In the genomic region with DNA sequence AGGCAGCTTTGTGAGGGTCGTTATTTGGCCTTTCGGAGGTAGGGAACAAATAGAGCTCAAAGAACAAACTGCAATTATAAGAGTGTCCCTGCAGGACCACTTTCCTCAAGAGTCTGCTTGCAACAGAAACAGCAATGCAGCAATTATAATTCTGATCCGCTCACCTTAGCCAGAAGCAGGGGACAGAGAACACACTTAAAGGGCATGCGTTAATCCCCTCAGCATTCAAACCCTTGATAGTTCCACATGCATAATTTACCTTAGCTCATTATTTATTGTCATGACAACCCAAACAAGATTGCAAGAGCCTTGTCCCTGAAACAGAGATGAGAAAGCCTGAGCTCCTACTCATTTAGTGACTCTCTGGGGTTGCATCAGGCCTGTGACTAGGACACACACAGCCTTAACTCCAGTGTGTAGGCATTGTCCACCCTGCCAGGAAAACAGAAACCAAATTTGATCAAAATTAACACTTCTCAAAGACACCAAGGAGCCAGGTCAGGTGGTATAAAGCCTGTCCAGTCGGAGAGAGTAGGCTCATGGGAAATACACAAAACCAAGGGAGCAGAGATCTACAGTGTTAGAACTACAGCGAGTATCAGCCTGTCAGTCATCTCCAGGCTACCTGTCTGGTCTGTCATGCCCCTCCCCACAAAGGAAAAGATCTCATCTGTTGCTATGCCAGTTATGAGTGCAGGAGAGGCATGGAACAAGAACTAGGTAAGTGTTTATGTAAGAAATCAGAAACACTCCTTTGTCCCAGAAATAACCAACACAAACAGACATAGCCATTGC, we compare ENCODE assay signal across 23 mouse cellular contexts.
DNase-seq lines count a peak whose midpoint lies in the region; ATAC-seq lines count a peak whose summit lies in the region.
"Had no signal": no experiment of that assay in that cellular context is flagged by ENCODE, and none has a peak within 500 bp of the region (broad histone marks: within the 10 kb centered on the region; RNA-seq: fewer than 3 reads in every experiment).

No protein-coding gene starts in this region.

- H3K9me3 ChIP-seq in hindbrain, embryonic 14.5 days (ENCODE audit: control insufficient read depth, low read length): no peaks in the 10 kb centered on the region
- H3K9me3 ChIP-seq in hindbrain, embryonic 12.5 days (replicated peaks): no peaks in the 10 kb centered on the region
- no peaks in the 10 kb centered on the region for H3K9me3 ChIP-seq in forebrain, embryonic 12.5 days
- no peaks in the 10 kb centered on the region for H3K9me3 ChIP-seq in forebrain, embryonic 15.5 days
- H3K9me3 ChIP-seq in midbrain, embryonic 15.5 days: no peaks in the 10 kb centered on the region
- H3K9me3 ChIP-seq: embryonic facial prominence, embryonic 15.5 days; G1E; heart, embryonic 13.5 days; hindbrain, embryonic 15.5 days; intestine, embryonic 15.5 days; limb, embryonic 15.5 days; neural tube, embryonic 13.5 days; stomach, embryonic 15.5 days had no signal

- no peak overlapping the region for H3K9ac ChIP-seq in hindbrain, embryonic 14.5 days
- no peak overlapping the region for H3K9ac ChIP-seq in hindbrain, embryonic 12.5 days
- H3K9ac ChIP-seq in forebrain, embryonic 12.5 days: no peak overlapping the region
- no peak overlapping the region for H3K9ac ChIP-seq in forebrain, embryonic 15.5 days (replicated peaks)
- no peak overlapping the region for H3K9ac ChIP-seq in midbrain, embryonic 15.5 days
- H3K9ac ChIP-seq: embryonic facial prominence, embryonic 15.5 days; heart, embryonic 13.5 days; hindbrain, embryonic 15.5 days; intestine, embryonic 15.5 days; limb, embryonic 15.5 days; liver, embryonic 14.5 days; lung, embryonic 14.5 days; neural tube, embryonic 13.5 days; stomach, embryonic 15.5 days had no signal

- no peaks in the 10 kb centered on the region for H3K4me1 ChIP-seq in hindbrain, embryonic 14.5 days (replicated peaks; ENCODE audit: control insufficient read depth, insufficient read depth, low read length)
- no peaks in the 10 kb centered on the region for H3K4me1 ChIP-seq in hindbrain, embryonic 12.5 days
- H3K4me1 ChIP-seq in forebrain, embryonic 12.5 days: peaks cover 13% of the 10 kb centered on the region
- H3K4me1 ChIP-seq in forebrain, embryonic 15.5 days: peaks cover 4% of the 10 kb centered on the region; the same call in 1 of the 2 replicates
- peaks cover 15% of the 10 kb centered on the region for H3K4me1 ChIP-seq in midbrain, embryonic 15.5 days
- H3K4me1 ChIP-seq: hindbrain, embryonic 15.5 days; intestine, embryonic 15.5 days; neural tube, embryonic 13.5 days; stomach, embryonic 15.5 days had no signal

- H3K36me3 ChIP-seq in hindbrain, embryonic 14.5 days (replicated peaks; ENCODE audit: control insufficient read depth, insufficient read depth): no peaks in the 10 kb centered on the region
- H3K36me3 ChIP-seq in hindbrain, embryonic 12.5 days: no peaks in the 10 kb centered on the region
- H3K36me3 ChIP-seq in forebrain, embryonic 12.5 days (replicated peaks): no peaks in the 10 kb centered on the region
- H3K36me3 ChIP-seq in forebrain, embryonic 15.5 days: no peaks in the 10 kb centered on the region
- no peaks in the 10 kb centered on the region for H3K36me3 ChIP-seq in midbrain, embryonic 15.5 days (replicated peaks)
- H3K36me3 ChIP-seq: embryonic facial prominence, embryonic 15.5 days; G1E; heart, embryonic 13.5 days; hindbrain, embryonic 15.5 days; intestine, embryonic 15.5 days; limb, embryonic 15.5 days; neural tube, embryonic 13.5 days; stomach, embryonic 15.5 days had no signal

- H3K27me3 ChIP-seq in hindbrain, embryonic 14.5 days (ENCODE audit: control insufficient read depth, insufficient read depth, low read length): no peaks in the 10 kb centered on the region
- H3K27me3 ChIP-seq in hindbrain, embryonic 12.5 days: no peaks in the 10 kb centered on the region
- no peaks in the 10 kb centered on the region for H3K27me3 ChIP-seq in forebrain, embryonic 12.5 days
- no peaks in the 10 kb centered on the region for H3K27me3 ChIP-seq in forebrain, embryonic 15.5 days
- no peaks in the 10 kb centered on the region for H3K27me3 ChIP-seq in midbrain, embryonic 15.5 days (replicated peaks)
- H3K27me3 ChIP-seq: CH12.LX; embryonic facial prominence, embryonic 15.5 days; heart, embryonic 13.5 days; hindbrain, embryonic 15.5 days; intestine, embryonic 15.5 days; limb, embryonic 15.5 days; neural tube, embryonic 13.5 days; Patski; stomach, embryonic 15.5 days had no signal

- no peak overlapping the region for H3K27ac ChIP-seq in hindbrain, embryonic 14.5 days
- H3K27ac ChIP-seq in hindbrain, embryonic 12.5 days: no peak overlapping the region
- no peak overlapping the region for H3K27ac ChIP-seq in forebrain, embryonic 12.5 days
- no peak overlapping the region for H3K27ac ChIP-seq in forebrain, embryonic 15.5 days (replicated peaks)
- H3K27ac ChIP-seq in midbrain, embryonic 15.5 days: peak overlapping the region; percentile 27; the same call in 1 of the 2 replicates
- H3K27ac ChIP-seq: embryonic facial prominence, embryonic 15.5 days; heart, embryonic 13.5 days; hindbrain, embryonic 15.5 days; intestine, embryonic 15.5 days; limb, embryonic 15.5 days; liver, embryonic 14.5 days; neural tube, embryonic 13.5 days; stomach, embryonic 15.5 days had no signal

- H3K4me2 ChIP-seq in hindbrain, embryonic 14.5 days (replicated peaks): no peak overlapping the region
- H3K4me2 ChIP-seq in hindbrain, embryonic 12.5 days (replicated peaks): no peak overlapping the region
- H3K4me2 ChIP-seq in forebrain, embryonic 12.5 days: no peak overlapping the region
- H3K4me2 ChIP-seq in forebrain, embryonic 15.5 days (replicated peaks): no peak overlapping the region
- no peak overlapping the region for H3K4me2 ChIP-seq in midbrain, embryonic 15.5 days
- H3K4me2 ChIP-seq: embryonic facial prominence, embryonic 15.5 days; heart, embryonic 13.5 days; hindbrain, embryonic 15.5 days; intestine, embryonic 15.5 days; limb, embryonic 15.5 days; lung, embryonic 14.5 days; neural tube, embryonic 13.5 days; stomach, embryonic 15.5 days had no signal

- ATAC-seq in hindbrain, embryonic 14.5 days (ENCODE audit: low FRiP score): 0 out of 2 replicates have a peak, but pooled peaks have one; percentile 34
- ATAC-seq in hindbrain, embryonic 12.5 days (ENCODE audit: low FRiP score): no peak
- peak; percentile 51; the same call in 1 of the 2 replicates for ATAC-seq in forebrain, embryonic 12.5 days (ENCODE audit: low FRiP score)
- ATAC-seq in forebrain, embryonic 15.5 days (replicated peaks): peak; percentile 47
- ATAC-seq in midbrain, embryonic 15.5 days (replicated peaks): peak; percentile 80
- ATAC-seq: intestine, embryonic 15.5 days; Patski had no signal

- no peak overlapping the region for H3K4me3 ChIP-seq in hindbrain, embryonic 14.5 days (replicated peaks; ENCODE audit: low read length)
- no peak overlapping the region for H3K4me3 ChIP-seq in hindbrain, embryonic 12.5 days
- no peak overlapping the region for H3K4me3 ChIP-seq in forebrain, embryonic 12.5 days (replicated peaks)
- H3K4me3 ChIP-seq in forebrain, embryonic 15.5 days: no peak overlapping the region
- no peak overlapping the region for H3K4me3 ChIP-seq in midbrain, embryonic 15.5 days
- H3K4me3 ChIP-seq: embryonic facial prominence, embryonic 15.5 days; heart, embryonic 13.5 days; hindbrain, embryonic 15.5 days; intestine, embryonic 15.5 days; limb, embryonic 15.5 days; myocyte; neural tube, embryonic 13.5 days; stomach, embryonic 15.5 days had no signal

- no peak for DNase-seq in hindbrain, embryonic 14.5 days (ENCODE audit: low spot score)
- no peak for DNase-seq in urinary bladder, adult 2 months (ENCODE audit: low spot score)
- DNase-seq in cerebellum, adult 9-10 months: no peak
- DNase-seq: B cell, adult 2 months; right cerebral cortex, postnatal 4 days; thymus, postnatal 25 days had no signal

- WGBS in hindbrain, embryonic 14.5 days: 65% methylated on average over 6 of the region's 6 CpGs
- 80% methylated on average over 6 of the region's 6 CpGs for WGBS in hindbrain, embryonic 12.5 days
- WGBS in forebrain, embryonic 12.5 days: 41% methylated on average over 6 of the region's 6 CpGs
- 32% methylated on average over 6 of the region's 6 CpGs for WGBS in forebrain, embryonic 15.5 days
- WGBS in midbrain, embryonic 15.5 days: 40% methylated on average over 6 of the region's 6 CpGs
